Mouse (Mus musculus): ENCODE measurements at regions not wholly inside any gene's neighbourhood (a gene's known extent, or its start where the extent isn't known, plus 50 kb on each side); places are given as distances from the start of the nearest gene placed in this dataset.

GRCm38 (mm10) chr7:111420698-111421097 is 337.9 kb upstream of the Eif4g2 start:
- DNase-seq (ENCODE audit: extremely low read depth, insufficient read length, low spot score) = no peak

GRCm38 (mm10) chr7:111417735-111418134 is 334.9 kb upstream of the Eif4g2 start:
- no peak for DNase-seq (ENCODE audit: extremely low read depth, insufficient read length, low spot score)

GRCm38 (mm10) chr7:111416061-111416460 is 333.2 kb upstream of the Eif4g2 start:
- no peak for DNase-seq (ENCODE audit: extremely low read depth, insufficient read length, low spot score)

- DNase-seq (ENCODE audit: extremely low read depth, insufficient read length, low spot score) = no peak
Observed at GRCm38 (mm10) chr7:111413745-111414144, 330.9 kb upstream of the Eif4g2 start.

GRCm38 (mm10) chr7:111412957-111413356 is 330.1 kb upstream of the Eif4g2 start:
- no peak for DNase-seq (ENCODE audit: extremely low read depth, insufficient read length, low spot score)

- DNase-seq (ENCODE audit: extremely low read depth, insufficient read length, low spot score) = no peak
Observed at GRCm38 (mm10) chr7:111411386-111411960, 328.6 kb upstream of the Eif4g2 start.

- DNase-seq (ENCODE audit: extremely low read depth, insufficient read length, low spot score) = no peak
Observed at GRCm38 (mm10) chr7:111395972-111396371, 313.1 kb upstream of the Eif4g2 start.

GRCm38 (mm10) chr7:111395111-111395510 is 312.3 kb upstream of the Eif4g2 start:
- DNase-seq (ENCODE audit: extremely low read depth, insufficient read length, low spot score) = no peak

GRCm38 (mm10) chr7:111393846-111394245 is 311.0 kb upstream of the Eif4g2 start:
- DNase-seq (ENCODE audit: extremely low read depth, insufficient read length, low spot score) = no peak

GRCm38 (mm10) chr7:111389690-111390089 is 306.9 kb upstream of the Eif4g2 start:
- DNase-seq (ENCODE audit: extremely low read depth, insufficient read length, low spot score) = no peak

- no peak for DNase-seq (ENCODE audit: extremely low read depth, insufficient read length, low spot score)
Observed at GRCm38 (mm10) chr7:111374534-111374933, 291.7 kb upstream of the Eif4g2 start.

GRCm38 (mm10) chr7:111373380-111374173 is 290.7 kb upstream of the Eif4g2 start:
- DNase-seq (ENCODE audit: extremely low read depth, insufficient read length, low spot score) = no peak

GRCm38 (mm10) chr7:111370421-111370887 is 287.6 kb upstream of the Eif4g2 start:
- DNase-seq (ENCODE audit: extremely low read depth, insufficient read length, low spot score) = peak; percentile 49

- no peak for DNase-seq (ENCODE audit: extremely low read depth, insufficient read length, low spot score)
Observed at GRCm38 (mm10) chr7:111368296-111369004, 285.6 kb upstream of the Eif4g2 start.

GRCm38 (mm10) chr7:111366951-111367653 is 284.3 kb upstream of the Eif4g2 start:
- DNase-seq (ENCODE audit: extremely low read depth, insufficient read length, low spot score) = peak; percentile 85

- no peak for DNase-seq (ENCODE audit: extremely low read depth, insufficient read length, low spot score)
Observed at GRCm38 (mm10) chr7:111365384-111365783, 282.6 kb upstream of the Eif4g2 start.

GRCm38 (mm10) chr7:111363206-111363605 is 280.4 kb upstream of the Eif4g2 start:
- no peak for DNase-seq (ENCODE audit: extremely low read depth, insufficient read length, low spot score)

- no peak for DNase-seq (ENCODE audit: extremely low read depth, insufficient read length, low spot score)
Observed at GRCm38 (mm10) chr7:111362646-111363045, 279.8 kb upstream of the Eif4g2 start.

- DNase-seq (ENCODE audit: extremely low read depth, insufficient read length, low spot score) = peak; percentile 49
Observed at GRCm38 (mm10) chr7:111355088-111355656, 272.3 kb upstream of the Eif4g2 start.

GRCm38 (mm10) chr7:111354066-111354465 is 271.2 kb upstream of the Eif4g2 start:
- no peak for DNase-seq (ENCODE audit: extremely low read depth, insufficient read length, low spot score)

GRCm38 (mm10) chr7:111352176-111352575 is 269.3 kb upstream of the Eif4g2 start:
- no peak for DNase-seq (ENCODE audit: extremely low read depth, insufficient read length, low spot score)

Data from 3134 (cell line).